Mouse (Mus musculus) kidney, embryonic 15.5 days (tissue): Measurements from ENCODE around the gene Pcgf6. TPM values are rescaled to one million over a fixed set of nuclear protein-coding genes. Genes with fewer than 3 reads are reported as not detected.
"Not testable (repeated sequence)": the region's sequence is repeated elsewhere in the genome, so short reads cannot be mapped to it uniquely, and the experiment has no call there.

Experiments
- ATAC-seq: fragments of 200-750 bp; cut with Nextera tagmentation; replicated peaks from 2 replicates; pipeline ENCODE4 v1.8.0; 2017; ENCODE audit warnings: moderate TSS enrichment; ENCODE audit not compliant: low FRiP score
- H3K27ac ChIP-seq: fragments of 300-500 bp; sonication (generic); 2 replicates; pipeline ENCODE4 v1.5.1; 2015; ENCODE audit warnings: mild to moderate bottlenecking, inconsistent platforms
- H3K27me3 ChIP-seq: fragments of 300-500 bp; sonication (generic); 2 replicates; pipeline ENCODE4 v1.6.1; 2015; ENCODE audit warnings: inconsistent platforms
- H3K36me3 ChIP-seq: fragments of 300-500 bp; sonication (generic); 2 replicates; pipeline ENCODE4 v1.6.1; 2015; ENCODE audit warnings: inconsistent platforms
- H3K4me1 ChIP-seq: fragments of 300-500 bp; sonication (generic); 2 replicates; pipeline ENCODE4 v1.6.1; 2015; ENCODE audit warnings: inconsistent platforms
- H3K4me2 ChIP-seq: fragments of 300-500 bp; sonication (generic); 2 replicates; pipeline ENCODE4 v1.6.1; 2015; ENCODE audit warnings: moderate library complexity, mild to moderate bottlenecking, inconsistent platforms
- H3K4me3 ChIP-seq: fragments of 300-500 bp; sonication (generic); replicated peaks from 2 replicates; pipeline ENCODE4 v1.5.1; 2015; ENCODE audit warnings: mild to moderate bottlenecking, inconsistent platforms
- H3K9ac ChIP-seq: fragments of 300-500 bp; sonication (generic); 2 replicates; pipeline ENCODE4 v1.6.1; 2015; ENCODE audit warnings: mild to moderate bottlenecking, inconsistent platforms
- H3K9me3 ChIP-seq: fragments of 300-500 bp; sonication (generic); replicated peaks from 2 replicates; pipeline ENCODE4 v1.6.1; 2016; ENCODE audit warnings: inconsistent platforms
- WGBS: fragments of 180-500 bp; shearing (Covaris S2); methylation state at CpG from one replicate; pipeline ENCODE4 v1.1.7; 2015; ENCODE audit warnings: mixed read lengths; 5-methylcytosine and 5-hydroxymethylcytosine counted together
- polyA plus RNA-seq: library from polyadenylated mRNA; unstranded; fragments of >200 nt; fragmentation: Nextera tagmentation; extraction: Ambion mirVana; gene quantifications from 2 replicates; pipeline ENCODE4 v1.2.1, GENCODE M21; 2015

Gene Pcgf6
- polyA plus RNA-seq, 1 experiment from 2014 or later, result 25.6 TPM

GRCm38 (mm10) chr19:46991145-46991544, 59.6 kb downstream of the Pcgf6 start:
- H3K4me3 ChIP-seq, result no peak overlapping the region
- no peak for ATAC-seq
- peaks cover 35% of the 10 kb centered on the region for H3K4me1 ChIP-seq
- H3K9ac ChIP-seq, result no peak overlapping the region
- no peaks in the 10 kb centered on the region for H3K9me3 ChIP-seq
- no peak overlapping the region for H3K27ac ChIP-seq
- no peaks in the 10 kb centered on the region for H3K36me3 ChIP-seq
- H3K4me2 ChIP-seq, result no peak overlapping the region
- no peaks in the 10 kb centered on the region for H3K27me3 ChIP-seq
- 14% methylated on average over 5 of the region's 5 CpGs for WGBS

GRCm38 (mm10) chr19:46990625-46991024, 60.1 kb downstream of the Pcgf6 start:
- H3K36me3 ChIP-seq, H3K27me3 ChIP-seq, H3K4me2 ChIP-seq, H3K9me3 ChIP-seq, H3K9ac ChIP-seq, H3K4me3 ChIP-seq, H3K27ac ChIP-seq, ATAC-seq: not testable (repeated sequence)
- H3K4me1 ChIP-seq, result peaks cover 35% of the 10 kb centered on the region
- WGBS, result 80% methylated on average over 8 of the region's 8 CpGs

DNA sequence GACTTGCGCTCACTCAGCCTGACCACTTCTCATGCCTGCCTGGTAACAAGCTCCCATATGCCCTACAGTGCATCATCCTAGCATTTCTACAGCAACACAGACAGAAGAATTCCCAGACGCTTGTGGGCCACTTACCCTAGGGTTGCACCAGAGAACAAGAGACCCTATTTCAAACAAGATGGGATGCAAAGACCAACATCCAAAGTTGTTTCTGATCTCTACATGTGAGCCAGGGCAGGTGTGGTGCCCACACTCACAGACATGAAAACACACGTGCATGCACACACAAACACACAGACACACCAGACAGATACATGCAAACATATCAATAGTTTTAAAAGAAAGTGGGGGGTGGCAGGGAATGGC, 60.6 kb downstream of the Pcgf6 start:
- H3K27me3 ChIP-seq, result no peaks in the 10 kb centered on the region
- H3K27ac ChIP-seq, result peak overlapping the region; percentile 93
- H3K4me2 ChIP-seq, result no peak overlapping the region
- ATAC-seq, result no peak
- H3K4me1 ChIP-seq, result peaks cover 36% of the 10 kb centered on the region
- no peak overlapping the region for H3K4me3 ChIP-seq
- H3K36me3 ChIP-seq, result no peaks in the 10 kb centered on the region
- no peak overlapping the region for H3K9ac ChIP-seq
- no peaks in the 10 kb centered on the region for H3K9me3 ChIP-seq
- 81% methylated on average over 3 of the region's 3 CpGs for WGBS

GRCm38 (mm10) chr19:46989479-46990152, 61.1 kb downstream of the Pcgf6 start:
- Histone ChIP-seq H3K9me3 (no peaks in the 10 kb centered on the region), H3K27me3 (no peaks in the 10 kb centered on the region), H3K4me2 (0 out of 2 replicates have a peak overlapping the region, but pooled peaks have one; percentile 14), H3K9ac (no peak overlapping the region), H3K36me3 (no peaks in the 10 kb centered on the region), H3K27ac (peak overlapping the region; percentile 93), H3K4me1 (peaks cover 42% of the 10 kb centered on the region), H3K4me3 (no peak overlapping the region)
- no peak for ATAC-seq
- WGBS, result 67% methylated on average over 20 of the region's 20 CpGs

- H3K4me3 ChIP-seq, result no peak overlapping the region
- H3K27me3 ChIP-seq, result no peaks in the 10 kb centered on the region
- 29% methylated on average over 16 of the region's 16 CpGs for WGBS
- no peaks in the 10 kb centered on the region for H3K36me3 ChIP-seq
- peak overlapping the region; percentile 26 for H3K4me2 ChIP-seq
- H3K4me1 ChIP-seq, result peaks cover 51% of the 10 kb centered on the region
- no peak overlapping the region for H3K9ac ChIP-seq
- peak; percentile 93 for ATAC-seq
- no peaks in the 10 kb centered on the region for H3K9me3 ChIP-seq
- peak overlapping the region; percentile 93 for H3K27ac ChIP-seq
Measured at GRCm38 (mm10) chr19:46988231-46989087, 62.2 kb downstream of the Pcgf6 start.

- Histone ChIP-seq H3K4me2 (no peak overlapping the region), H3K4me1 (peaks cover 59% of the 10 kb centered on the region), H3K36me3 (no peaks in the 10 kb centered on the region), H3K9me3 (no peaks in the 10 kb centered on the region), H3K9ac (no peak overlapping the region), H3K27me3 (no peaks in the 10 kb centered on the region), H3K4me3 (no peak overlapping the region), H3K27ac (peak overlapping the region; percentile 93)
- ATAC-seq, result no peak
- 75% methylated on average over 6 of the region's 6 CpGs for WGBS
Measured at GRCm38 (mm10) chr19:46987646-46988045, 63.1 kb downstream of the Pcgf6 start.

GRCm38 (mm10) chr19:46984726-46985622, 65.7 kb downstream of the Pcgf6 start:
- Histone ChIP-seq H3K27me3 (no peaks in the 10 kb centered on the region), H3K4me3 (no peak overlapping the region), H3K9ac (no peak overlapping the region), H3K4me1 (peaks cover 64% of the 10 kb centered on the region), H3K9me3 (no peaks in the 10 kb centered on the region), H3K4me2 (no peak overlapping the region), H3K36me3 (no peaks in the 10 kb centered on the region), H3K27ac (no peak overlapping the region)
- no peak for ATAC-seq
- 76% methylated on average over 13 of the region's 13 CpGs for WGBS

GRCm38 (mm10) chr19:46983966-46984380, 66.7 kb downstream of the Pcgf6 start:
- Histone ChIP-seq H3K4me2 (peak overlapping the region; percentile 35), H3K4me1 (peaks cover 59% of the 10 kb centered on the region), H3K27me3 (no peaks in the 10 kb centered on the region), H3K9me3 (no peaks in the 10 kb centered on the region), H3K27ac (peak overlapping the region; percentile 82), H3K36me3 (no peaks in the 10 kb centered on the region), H3K4me3 (no peak overlapping the region), H3K9ac (no peak overlapping the region)
- WGBS, result 24% methylated on average over 10 of the region's 11 CpGs
- ATAC-seq, result no peak

Other genes starting within 250 kb of the Pcgf6 start
- 1.8 and 4.4 TPM in 2 replicates for gene Ina, start 36.2 kb downstream of the Pcgf6 start, polyA plus RNA-seq
- gene Nt5c2, start 35.8 kb downstream of the Pcgf6 start, polyA plus RNA-seq, result 79.6 and 81.5 TPM in 2 replicates
- gene Taf5, start 16.8 kb upstream of the Pcgf6 start, polyA plus RNA-seq, result 5.4 and 5.9 TPM in 2 replicates
- 1,312 and 1,558 TPM in 2 replicates for gene Usmg5, start 39.7 kb upstream of the Pcgf6 start, polyA plus RNA-seq
- gene Pdcd11, start 39.9 kb upstream of the Pcgf6 start, polyA plus RNA-seq, result 10.0 and 10.5 TPM in 2 replicates
- gene Calhm2, start 87.4 kb upstream of the Pcgf6 start, polyA plus RNA-seq, result 5.7 and 7.2 TPM in 2 replicates
- gene Calhm1, start 93.3 kb upstream of the Pcgf6 start, polyA plus RNA-seq, result not detected in 2 replicates
- not detected in 2 replicates for gene Calhm3, start 106.9 kb upstream of the Pcgf6 start, polyA plus RNA-seq
- gene Neurl1a, start 127.9 kb upstream of the Pcgf6 start, polyA plus RNA-seq, result 4.8 and 6.5 TPM in 2 replicates